Mouse (Mus musculus): Measurements from ENCODE around the gene Gm17571.
A peak's percentile ranks its signal among the peaks of the same experiment; 100 is the strongest.

Gm17571 gene

DNA sequence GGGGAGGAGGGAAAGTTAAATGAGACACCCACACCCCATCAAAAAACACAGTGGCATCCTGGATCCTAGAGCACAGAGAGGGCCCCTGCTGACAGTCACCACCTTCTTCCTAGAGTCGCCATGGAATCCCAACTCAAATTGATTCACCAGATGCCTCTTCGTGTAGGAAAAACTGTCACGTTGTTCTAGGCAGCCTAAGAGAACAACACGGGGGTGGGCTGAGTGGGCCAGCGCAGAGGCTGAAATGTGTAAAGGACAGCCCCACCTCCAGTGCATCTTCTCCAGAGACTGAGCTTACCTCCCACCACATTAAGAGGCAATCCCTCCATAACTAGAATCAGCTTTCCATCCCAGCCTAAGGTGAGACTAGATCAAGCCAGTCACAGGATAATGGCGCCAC is 11.2 kb upstream of the Gm17571 start:
- ATAC-seq (ENCODE audit: insufficient number of reproducible peaks, low FRiP score, low TSS enrichment), result no peak

DNA sequence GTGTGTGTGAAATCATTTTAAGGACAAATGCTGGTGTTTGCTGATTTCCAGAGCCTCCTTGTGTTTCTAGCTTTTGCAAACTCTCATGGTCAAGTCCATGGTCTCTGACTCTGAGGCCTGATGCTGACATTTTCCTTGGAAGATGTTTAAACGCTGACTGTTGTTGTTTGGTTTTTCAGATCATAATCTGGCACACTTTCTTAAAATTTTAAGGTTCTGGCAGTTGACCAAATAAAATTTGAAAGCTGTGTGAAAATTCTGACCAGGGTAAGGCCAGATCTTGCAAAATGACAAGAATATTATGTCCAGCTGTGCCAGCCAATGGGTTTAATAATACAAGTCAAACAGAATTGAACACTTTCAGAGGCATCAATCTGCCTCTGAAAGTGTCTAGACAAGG is 8.7 kb upstream of the Gm17571 start:
- no peak for ATAC-seq (ENCODE audit: insufficient number of reproducible peaks, low FRiP score, low TSS enrichment)

DNA sequence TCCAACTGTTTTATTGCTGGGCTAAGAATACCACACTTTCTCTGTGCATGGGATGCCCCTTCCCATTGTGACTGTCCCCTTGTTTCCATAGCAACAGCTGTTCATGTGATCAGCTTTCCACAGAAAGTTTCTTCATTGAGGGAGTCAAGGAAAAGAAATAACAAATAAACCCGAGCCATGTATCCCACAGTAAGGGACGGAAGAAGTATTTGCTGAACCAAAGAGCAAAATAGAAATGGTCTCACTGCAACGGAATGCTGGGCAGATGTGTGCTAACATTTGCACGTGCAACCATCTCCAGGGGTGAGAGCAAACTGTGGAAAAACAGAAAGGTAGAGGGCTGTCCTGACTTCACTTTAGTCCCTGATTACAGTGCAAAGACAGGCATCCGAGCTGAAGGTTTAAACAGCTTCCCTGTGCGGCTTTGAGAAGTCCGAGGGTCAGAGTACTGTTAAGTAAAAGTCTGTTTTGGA is 8.1 kb upstream of the Gm17571 start:
- ATAC-seq (ENCODE audit: insufficient number of reproducible peaks, low FRiP score, low TSS enrichment), result no peak

DNA sequence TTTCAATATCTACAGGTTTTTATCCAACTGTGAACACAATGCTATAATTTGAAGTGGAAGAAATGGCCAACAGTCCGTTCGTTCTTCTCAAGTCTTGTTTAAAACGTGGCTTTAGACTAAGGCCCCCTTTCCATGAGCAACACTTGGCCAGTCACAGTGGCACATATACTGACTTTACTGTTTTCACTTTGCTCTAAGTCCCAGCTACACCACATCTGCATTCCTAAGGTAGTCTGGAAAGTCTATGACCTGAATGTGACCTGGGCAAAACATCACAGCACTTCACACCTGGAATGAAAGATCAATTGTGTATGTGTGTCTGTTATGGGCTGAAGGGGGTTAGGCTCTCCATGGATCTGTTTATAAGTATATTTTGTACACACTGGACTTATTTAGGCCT is 2.2 kb upstream of the Gm17571 start:
- ATAC-seq (ENCODE audit: insufficient number of reproducible peaks, low FRiP score, low TSS enrichment), result no peak

DNA sequence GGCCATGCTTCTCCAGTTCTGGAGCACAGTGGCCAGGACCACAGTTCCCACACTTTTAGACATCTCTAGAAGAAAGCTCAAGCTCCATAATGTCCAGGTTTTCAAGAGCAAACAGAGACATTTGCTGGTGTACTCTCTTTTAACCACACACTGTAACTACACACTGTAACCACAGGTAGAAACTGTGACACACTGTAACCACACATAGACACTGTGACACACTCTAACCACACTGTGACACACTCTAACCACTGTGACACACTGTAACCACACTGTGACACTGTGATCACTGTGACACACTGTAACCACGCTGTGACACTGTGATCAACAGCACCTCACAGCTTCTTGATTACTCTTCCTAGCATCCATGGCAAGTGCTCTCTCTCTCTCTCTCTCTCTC is 317 bp downstream of the Gm17571 start:
- ATAC-seq (ENCODE audit: insufficient number of reproducible peaks, low FRiP score, low TSS enrichment), result no peak

DNA sequence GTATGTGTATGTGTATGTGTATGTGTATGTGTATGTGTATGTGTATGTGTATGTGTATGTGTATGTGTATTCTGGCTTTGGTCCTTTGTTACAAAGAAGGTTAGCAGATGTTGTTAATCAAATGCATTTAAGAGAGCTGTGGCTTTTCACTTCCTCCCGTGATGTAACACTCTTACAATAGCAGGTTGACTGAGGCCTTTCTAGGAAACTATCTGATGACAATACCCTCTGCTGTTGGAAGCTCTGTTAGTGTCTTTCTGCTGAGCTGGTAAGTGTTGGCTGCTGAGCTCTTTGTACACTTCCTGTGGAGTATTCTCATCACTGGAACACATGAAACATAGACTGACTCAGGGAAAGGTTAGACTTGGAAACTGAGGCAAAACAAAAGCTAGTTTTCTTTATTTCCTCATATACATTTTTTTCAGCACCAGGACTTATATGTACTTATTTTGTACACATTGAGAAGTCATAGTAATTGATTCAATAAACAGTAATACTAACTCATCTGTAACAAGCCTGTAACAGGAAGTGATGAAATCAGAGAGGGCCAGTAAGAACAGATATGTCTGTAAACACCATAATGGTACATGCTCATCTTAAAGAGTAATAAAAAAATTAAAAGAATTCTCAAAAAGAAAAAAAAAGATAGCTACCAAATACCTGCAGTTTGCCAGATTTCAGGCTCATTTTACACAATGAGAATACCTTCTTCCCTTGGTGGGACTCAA is 2.9 kb downstream of the Gm17571 start:
- no peak for ATAC-seq (ENCODE audit: insufficient number of reproducible peaks, low FRiP score, low TSS enrichment)

DNA sequence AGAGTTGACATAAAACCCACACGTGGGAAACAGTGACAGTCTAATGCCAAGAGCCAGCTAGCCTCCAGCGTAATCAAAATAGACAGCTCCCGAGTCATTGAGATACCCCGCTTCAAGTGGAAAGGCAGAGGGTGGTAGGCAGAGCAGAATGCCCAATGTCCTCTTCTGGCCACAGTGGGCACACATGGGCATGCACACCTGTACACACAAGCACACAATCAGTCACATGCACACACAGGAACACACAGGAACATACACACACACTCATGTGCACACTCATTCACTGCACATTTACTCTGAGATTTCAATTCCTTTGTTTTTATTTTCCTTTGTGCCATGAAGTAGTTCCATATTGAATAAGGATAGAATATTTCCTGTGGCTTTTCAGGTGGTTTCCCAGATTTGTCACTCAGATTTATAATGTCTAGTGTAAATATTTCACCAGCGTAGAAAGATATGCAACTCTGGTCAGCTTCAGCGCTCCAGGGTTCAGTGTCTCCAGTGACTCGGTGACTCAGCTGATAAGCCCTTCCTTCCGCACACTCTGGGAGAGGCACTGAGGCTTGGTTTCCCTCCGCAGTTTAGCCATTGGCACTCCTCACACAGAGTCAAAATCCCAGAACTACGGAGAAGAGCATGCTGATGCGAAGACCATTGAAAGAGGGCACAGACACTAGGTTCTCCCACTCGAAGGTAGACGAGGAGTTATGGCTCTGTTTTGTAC is 4.4 kb downstream of the Gm17571 start:
- ATAC-seq (ENCODE audit: insufficient number of reproducible peaks, low FRiP score, low TSS enrichment), result no peak

DNA sequence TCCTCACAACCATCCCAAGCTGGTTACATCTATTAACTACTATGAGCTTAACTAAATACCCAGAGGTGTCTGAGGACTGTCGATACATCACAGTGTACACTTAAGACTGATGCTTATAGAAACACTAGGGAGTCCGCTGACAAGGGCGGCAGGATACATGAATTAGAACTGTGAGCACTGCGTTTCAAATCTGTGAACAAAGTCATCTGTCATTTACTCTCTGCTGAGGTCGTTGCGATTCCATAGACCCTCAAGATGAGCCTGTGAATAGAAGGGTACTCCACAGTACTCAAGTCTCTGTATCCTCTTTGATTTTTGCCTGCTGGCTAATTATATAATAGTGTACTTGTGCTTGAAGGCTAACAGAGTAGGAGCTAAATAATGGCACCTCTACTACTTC is 5.6 kb downstream of the Gm17571 start:
- no peak for ATAC-seq (ENCODE audit: insufficient number of reproducible peaks, low FRiP score, low TSS enrichment)

DNA sequence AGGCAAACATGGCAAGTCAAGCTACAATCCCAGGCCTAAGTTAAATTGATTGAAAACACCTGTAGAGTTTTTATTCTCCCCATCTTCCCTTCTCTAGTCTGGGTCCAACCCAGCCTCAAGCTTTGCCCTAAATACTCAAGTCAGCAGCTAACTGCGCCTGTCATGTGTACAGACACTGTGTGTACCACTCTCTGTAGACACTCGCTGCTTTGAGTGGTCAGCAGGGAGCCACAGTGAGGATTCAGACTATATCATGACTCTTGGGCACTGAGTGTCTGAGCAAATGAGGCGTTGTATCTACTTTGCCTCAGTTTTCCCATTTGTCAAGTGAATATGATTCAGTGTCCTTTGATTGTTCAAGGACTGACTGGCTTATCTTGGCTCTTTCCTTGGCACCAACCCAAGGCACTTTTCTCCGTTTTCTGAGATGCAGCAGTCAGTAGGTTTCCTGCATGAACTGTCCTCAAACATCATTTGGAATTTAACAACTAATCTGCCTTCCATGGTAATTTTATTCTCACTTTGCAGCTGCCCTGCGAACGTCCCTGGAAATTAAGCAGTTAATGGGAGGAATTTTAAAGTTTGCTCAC is 13.0 kb downstream of the Gm17571 start:
- ATAC-seq (ENCODE audit: insufficient number of reproducible peaks, low FRiP score, low TSS enrichment), result no peak

DNA sequence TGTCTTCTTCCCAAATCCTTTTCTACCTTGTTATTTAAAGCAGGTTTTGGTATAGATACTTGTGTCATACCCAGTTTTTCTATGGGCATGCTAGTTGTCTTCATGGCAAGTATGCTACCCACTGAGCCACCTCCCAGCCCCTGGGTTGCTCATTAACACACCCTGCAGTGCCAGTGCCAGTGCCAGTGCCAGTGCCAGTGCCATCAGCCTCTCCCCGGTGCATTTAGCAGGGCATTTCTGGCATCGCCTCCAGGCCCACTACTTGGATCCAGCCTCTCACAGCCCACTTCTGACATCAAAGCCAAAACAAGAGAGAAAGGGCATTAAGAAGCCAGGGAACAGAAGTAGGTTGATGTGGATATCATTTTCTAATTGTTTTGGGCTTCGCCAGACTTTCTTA is 14.9 kb downstream of the Gm17571 start:
- no peak; the same call in 1 of the 2 replicates for ATAC-seq (ENCODE audit: insufficient number of reproducible peaks, low FRiP score, low TSS enrichment)

DNA sequence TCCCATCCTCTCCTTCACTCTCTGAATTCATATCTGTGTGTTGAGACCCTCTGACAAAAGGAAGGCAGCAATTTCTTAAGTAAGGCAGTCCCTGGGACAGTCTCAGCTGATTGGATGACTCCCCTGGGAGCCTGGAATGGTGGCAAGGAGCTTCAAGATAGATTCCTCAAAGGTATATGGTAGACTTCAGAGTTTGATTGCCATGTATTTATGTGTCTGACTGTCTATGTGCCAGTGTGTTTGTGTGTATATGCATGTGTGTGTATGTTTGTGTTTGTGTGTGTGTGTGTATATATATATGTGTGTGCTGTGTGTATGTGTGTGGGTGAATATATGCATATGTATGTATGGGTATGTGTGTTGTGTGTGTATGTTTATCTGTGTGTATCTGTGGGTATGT is 15.8 kb downstream of the Gm17571 start:
- ATAC-seq (ENCODE audit: insufficient number of reproducible peaks, low FRiP score, low TSS enrichment), result no peak

DNA sequence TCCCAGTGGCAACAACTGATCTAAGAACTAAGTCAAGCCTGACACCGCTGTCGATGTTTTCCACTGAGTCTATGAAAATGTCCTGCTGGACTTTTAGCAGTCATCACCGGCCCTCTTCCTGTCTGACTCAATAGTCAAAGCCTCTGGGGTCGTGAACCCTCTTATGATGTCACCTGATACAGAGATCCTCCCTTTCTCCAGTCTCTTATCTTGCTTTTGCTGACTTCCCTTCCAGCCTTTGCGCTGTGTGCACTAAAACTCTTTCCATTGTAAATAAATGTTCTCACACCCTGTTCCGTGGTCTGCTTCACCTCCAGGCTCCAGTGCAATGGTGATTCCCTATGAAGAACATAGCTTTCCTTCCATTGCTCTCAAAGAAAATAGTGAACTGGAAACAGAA is 16.3 kb downstream of the Gm17571 start:
- no peak for ATAC-seq (ENCODE audit: insufficient number of reproducible peaks, low FRiP score, low TSS enrichment)

DNA sequence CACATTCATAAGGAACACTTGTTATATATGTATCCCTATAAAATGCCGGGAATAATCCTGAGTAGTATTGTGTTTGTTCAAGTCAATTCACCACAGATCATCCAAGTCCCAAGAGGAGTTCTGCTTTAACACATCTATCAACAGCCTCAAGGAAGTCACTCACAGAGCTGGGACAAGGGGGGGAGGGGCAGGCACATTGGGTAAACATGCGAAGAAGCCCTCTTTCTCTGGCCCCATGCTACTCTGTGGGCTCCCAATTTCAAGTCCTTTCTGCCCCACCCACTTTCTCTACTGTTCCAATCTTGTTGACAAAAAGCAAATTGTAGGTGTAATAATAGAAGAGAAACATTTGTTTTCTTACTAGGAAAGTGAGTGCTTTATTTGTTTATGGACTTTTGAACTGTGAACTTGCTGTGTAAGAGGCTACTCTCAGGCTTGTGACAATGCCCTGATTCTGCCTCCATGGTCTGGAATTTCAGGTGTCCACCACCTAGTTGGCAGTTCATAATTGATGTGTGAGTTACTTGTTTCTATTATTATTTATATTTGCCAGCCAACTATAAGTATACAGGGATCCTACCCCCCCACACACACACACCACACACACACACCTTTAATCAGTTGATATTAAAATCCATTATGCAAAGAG is 17.0 kb downstream of the Gm17571 start:
- ATAC-seq (ENCODE audit: insufficient number of reproducible peaks, low FRiP score, low TSS enrichment), result no peak

DNA sequence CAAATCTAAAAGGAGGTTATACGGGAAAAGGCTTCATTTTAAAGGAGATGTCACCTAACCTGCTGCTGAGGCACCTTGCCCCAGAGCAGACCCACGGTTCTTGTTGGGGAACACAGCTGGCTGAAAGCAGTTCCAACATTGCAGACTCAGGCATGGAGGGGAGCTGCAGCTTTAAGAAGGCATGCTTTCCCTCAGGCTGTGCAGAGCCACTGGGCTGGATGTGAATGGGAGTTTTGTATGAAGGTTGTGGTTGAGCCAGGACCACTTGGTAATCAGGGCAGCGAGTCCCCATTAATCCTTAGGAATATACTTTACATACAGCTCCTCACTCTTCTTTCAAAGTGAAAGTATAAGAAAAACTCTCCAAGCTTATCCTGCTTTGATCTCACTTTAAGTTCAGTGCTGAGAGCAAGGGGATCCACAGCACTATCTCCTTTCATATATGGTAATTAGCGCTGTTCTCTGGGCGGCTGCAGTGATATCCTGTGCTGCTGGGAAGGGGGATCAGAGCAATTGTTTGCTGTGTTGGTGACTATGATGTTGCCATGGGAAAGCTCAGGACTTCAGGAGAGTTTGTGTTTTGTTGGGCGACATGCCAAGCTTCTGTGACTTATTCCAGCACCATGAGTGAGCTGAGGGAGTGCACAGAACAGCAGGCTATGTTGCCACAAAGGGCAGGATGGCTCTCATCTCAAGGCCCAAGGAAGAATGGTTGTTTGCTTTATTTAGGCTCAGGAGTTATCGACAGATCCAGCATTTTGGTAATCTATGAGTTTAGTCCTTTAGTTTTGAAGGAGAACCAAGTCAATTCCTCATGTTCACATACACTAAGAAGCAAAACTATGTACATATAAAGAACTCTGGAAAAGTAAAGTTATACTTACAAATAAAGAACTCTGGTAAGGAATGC is 21.3 kb downstream of the Gm17571 start:
- no peak for ATAC-seq (ENCODE audit: insufficient number of reproducible peaks, low FRiP score, low TSS enrichment)

DNA sequence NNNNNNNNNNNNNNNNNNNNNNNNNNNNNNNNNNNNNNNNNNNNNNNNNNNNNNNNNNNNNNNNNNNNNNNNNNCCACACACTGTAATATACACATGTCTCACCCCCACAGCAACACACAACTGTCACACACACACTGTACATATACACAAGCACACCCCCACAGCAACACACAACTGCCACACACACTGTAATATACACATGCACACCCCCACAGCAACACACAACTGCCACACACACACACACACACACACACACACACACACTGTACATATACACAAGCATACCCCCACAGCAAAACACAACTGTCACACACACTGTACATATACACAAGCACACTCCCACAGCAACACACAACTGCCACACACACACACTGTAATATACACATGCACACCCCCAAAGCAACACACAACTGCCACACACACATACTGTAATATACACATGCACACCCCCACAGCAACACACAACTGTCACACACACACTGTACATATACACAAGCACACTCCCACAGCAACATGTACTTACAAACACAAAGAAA is 32.3 kb downstream of the Gm17571 start:
- peak; percentile 58; the same call in 1 of the 2 replicates for ATAC-seq (ENCODE audit: insufficient number of reproducible peaks, low FRiP score, low TSS enrichment)

Data from cerebellum, adult (tissue).